Mouse (Mus musculus): Measurements from ENCODE around the gene Galnt5.

Gene Galnt5

DNA sequence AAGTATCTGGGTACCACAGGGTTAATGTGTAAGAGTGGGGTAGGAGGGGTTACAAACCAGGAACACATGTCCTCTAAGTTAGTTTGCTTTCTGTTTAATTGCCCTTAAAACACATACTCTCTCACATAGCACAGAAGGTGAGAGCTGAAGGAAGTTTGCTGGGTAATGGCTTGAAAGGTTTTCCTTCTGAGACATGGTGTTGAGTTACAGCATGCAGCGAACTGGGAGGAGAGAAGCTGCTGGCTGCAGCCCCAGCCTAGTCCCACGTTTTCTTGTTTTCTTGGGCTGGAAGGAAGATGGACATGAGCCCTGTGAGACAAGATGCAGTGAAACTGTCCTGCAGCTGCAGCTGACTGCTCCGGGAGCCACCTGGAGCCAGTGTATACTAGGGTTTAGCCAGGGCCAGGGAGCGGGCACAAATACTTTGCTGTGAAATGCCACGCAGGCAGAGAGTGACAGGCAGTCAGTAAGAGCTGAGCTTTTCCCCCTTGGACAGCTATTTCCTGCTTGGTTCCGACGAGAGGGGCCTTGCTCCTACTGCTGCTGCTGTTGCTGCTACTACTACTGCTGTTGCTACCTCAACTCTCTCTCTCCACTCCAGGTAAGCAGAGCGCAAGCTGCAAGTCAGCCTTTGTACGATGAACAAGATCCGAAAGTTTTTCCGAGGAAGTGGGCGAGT is at the start of gene Galnt5:
Galnt5 (plus strand) TSS at position 133 of the 679 bp plus-strand sequence.
- DNase-seq: no peak

DNA sequence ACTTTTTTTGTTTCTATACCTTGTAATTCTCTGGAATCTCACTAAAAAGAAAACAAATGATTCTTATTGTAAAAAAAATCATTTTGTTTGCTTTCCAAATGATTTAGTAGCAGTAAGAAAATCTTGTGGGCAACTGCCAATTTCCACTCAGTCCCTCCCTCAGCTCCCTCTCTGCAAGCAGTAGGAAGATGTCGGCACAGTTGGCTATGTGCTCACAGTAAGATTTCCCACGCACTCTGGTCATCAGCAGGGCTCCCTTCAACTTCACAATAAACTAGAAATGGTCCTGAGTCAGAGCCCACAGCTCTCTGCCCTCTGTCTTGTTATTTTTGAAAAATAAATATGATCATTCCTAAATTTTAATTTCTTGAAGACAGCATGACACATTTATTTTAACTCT is 46.1 kb upstream of the Galnt5 start:
- peak; percentile 20 for DNase-seq

GRCm38 (mm10) chr2:57960786-57961185 is 36.9 kb upstream of the Galnt5 start:
- peak; percentile 59 for DNase-seq

DNA sequence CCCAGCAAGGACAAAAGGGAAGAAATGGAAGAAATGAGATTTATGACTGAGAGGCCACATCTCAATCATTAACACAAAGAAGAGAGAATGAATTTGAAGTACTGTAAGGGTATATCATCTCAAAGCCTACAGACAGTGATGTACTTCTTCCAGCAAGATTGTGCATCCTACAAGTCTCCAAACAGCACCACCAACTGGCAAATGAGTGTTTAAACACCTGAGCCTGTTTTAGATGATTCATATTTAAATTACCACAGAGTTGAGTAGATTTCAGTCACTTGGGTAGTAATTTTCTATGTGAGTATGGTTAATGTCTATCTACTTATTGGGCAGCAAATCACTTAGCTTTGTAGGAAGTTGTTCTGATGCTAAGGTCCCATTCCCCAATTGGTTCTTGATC is 15.4 kb upstream of the Galnt5 start:
- DNase-seq: no peak

- DNase-seq: no peak
Observed at GRCm38 (mm10) chr2:57991084-57991483, 6.6 kb upstream of the Galnt5 start.

- no peak for DNase-seq
Observed at GRCm38 (mm10) chr2:58001497-58001896, 3.8 kb downstream of the Galnt5 start.

- no peak for DNase-seq
Observed at GRCm38 (mm10) chr2:58007081-58007480, 9.4 kb downstream of the Galnt5 start.

DNA sequence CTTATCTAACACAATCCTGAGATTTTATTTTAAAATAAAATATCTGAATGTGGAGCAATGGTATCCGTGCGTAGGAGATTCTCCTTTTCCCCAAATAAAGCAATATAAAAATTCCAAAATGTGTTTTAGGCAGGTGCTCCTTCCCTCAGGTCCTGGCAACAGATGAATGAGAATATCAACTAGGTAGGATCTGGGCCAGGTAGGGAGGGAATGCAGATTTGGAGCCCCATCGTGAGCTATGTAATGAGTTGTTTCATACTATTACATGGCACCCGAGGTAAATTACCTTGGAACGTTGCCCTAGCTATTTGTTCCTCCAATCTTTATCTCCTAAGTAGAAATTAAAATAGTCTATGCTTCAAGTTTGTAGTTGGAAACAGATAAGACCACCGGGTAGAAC is 25.9 kb downstream of the Galnt5 start:
- no peak for DNase-seq

GRCm38 (mm10) chr2:58026740-58027139 is 29.1 kb downstream of the Galnt5 start:
- DNase-seq: no peak

GRCm38 (mm10) chr2:58029404-58029803 is 31.7 kb downstream of the Galnt5 start:
- DNase-seq: peak; percentile 8

GRCm38 (mm10) chr2:58031431-58031830 is 33.7 kb downstream of the Galnt5 start:
- no peak for DNase-seq

- no peak for DNase-seq
Observed at GRCm38 (mm10) chr2:58035635-58036034, 38.0 kb downstream of the Galnt5 start.

DNA sequence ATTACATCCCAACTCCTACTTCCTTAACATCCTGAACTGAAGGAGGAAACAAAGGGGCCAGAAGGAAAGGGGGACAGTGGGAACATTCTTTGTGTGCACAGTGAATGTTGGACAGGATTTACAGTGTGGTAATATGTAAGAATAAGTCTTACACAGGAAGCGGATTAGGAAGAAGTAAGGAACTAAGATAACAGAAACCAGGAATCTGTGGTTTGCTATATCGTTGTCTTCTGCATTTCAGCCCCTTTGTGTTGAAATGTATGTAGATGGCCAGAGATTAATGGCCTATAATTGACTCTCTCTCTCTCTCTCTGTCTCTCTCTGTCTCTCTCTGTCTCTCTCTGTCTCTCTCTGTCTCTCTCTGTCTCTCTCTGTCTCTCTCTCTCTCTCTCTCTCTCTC is 39.2 kb downstream of the Galnt5 start:
- DNase-seq: no peak

DNA sequence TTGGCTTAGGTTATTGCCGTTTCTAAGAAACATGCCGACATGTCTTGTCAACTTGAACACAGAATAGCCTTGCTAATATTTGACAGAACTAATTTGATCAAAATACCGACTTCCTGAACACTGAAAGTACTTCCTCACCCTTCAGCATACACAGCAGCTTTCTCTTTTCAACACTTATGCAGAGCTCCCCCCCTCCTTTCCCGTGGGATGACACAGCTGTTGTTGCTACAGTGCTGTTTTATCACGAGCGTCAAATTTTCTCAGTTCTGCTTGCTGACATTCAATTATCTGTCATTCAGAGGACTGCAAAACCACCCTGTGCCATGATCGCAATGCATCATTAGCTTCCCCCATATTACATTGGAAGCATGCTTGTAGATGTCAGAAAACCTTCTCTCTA is 44.2 kb downstream of the Galnt5 start:
- no peak for DNase-seq

- no peak for DNase-seq
Observed at GRCm38 (mm10) chr2:58052821-58053581, 55.3 kb downstream of the Galnt5 start, which contains the start of gene Ermn. TSS of gene Ermn (minus strand) at chr2:58052864.

GRCm38 (mm10) chr2:58055383-58055782 is 57.7 kb downstream of the Galnt5 start:
- DNase-seq: peak; percentile 68

- no peak for DNase-seq
Observed at GRCm38 (mm10) chr2:58079849-58080248, 82.2 kb downstream of the Galnt5 start.

DNA sequence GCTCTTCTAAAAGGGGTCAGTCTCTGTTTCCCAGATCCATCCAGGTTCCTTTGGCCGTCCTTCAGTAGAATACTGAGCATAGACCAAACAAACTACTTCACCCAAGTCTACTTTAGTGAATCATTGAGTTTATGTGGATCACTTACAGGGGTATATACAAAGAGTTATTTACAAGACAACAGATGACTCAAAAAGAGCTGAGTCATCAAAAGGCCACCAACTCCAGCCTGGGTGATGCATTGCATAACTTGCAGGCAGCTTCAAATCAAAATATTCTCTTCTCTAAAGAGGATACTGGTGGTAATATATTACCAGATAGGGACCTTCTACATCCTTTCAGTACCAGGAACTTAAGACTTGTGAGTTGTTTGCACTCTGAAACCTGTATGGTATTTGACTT is 88.7 kb downstream of the Galnt5 start:
- no peak for DNase-seq

GRCm38 (mm10) chr2:58094818-58095217 is 97.1 kb downstream of the Galnt5 start:
- no peak for DNase-seq

Measured in cerebellum, adult 11 months (tissue).